Mouse (Mus musculus) hindbrain, embryonic 10.5 days (tissue): Measurements from ENCODE around the gene Syn3. TPM values are rescaled to one million over a fixed set of nuclear protein-coding genes. Genes with fewer than 3 reads are reported as not detected.
"Not testable (repeated sequence)": the region's sequence is repeated elsewhere in the genome, so short reads cannot be mapped to it uniquely, and the experiment has no call there.

Experiments
- DNase-seq: peaks from one replicate; pipeline ENCODE4 v3.0.0-alpha.2; 2017; ENCODE audit warnings: low spot score
- H3K27ac ChIP-seq: fragments of 300-500 bp; sonication (generic); 2 replicates; pipeline ENCODE4 v1.5.1; 2016; ENCODE audit warnings: mild to moderate bottlenecking, moderate library complexity
- H3K27me3 ChIP-seq: fragments of 300-500 bp; sonication (generic); 2 replicates; pipeline ENCODE4 v1.6.1; 2016; ENCODE audit warnings: mild to moderate bottlenecking; ENCODE audit not compliant: poor library complexity, insufficient read depth, severe bottlenecking
- H3K36me3 ChIP-seq: fragments of 300-500 bp; sonication (generic); 2 replicates; pipeline ENCODE4 v1.6.1; 2016; ENCODE audit warnings: mild to moderate bottlenecking, moderate library complexity
- H3K4me1 ChIP-seq: fragments of 300-500 bp; sonication (generic); replicated peaks from 2 replicates; pipeline ENCODE4 v1.6.1; 2016; ENCODE audit warnings: mild to moderate bottlenecking
- H3K4me3 ChIP-seq: fragments of 300-500 bp; sonication (generic); 2 replicates; pipeline ENCODE4 v1.5.1; 2016; ENCODE audit warnings: mild to moderate bottlenecking, moderate library complexity
- H3K9me3 ChIP-seq: fragments of 300-500 bp; sonication (generic); 2 replicates; pipeline ENCODE4 v1.6.1; 2016; ENCODE audit warnings: mild to moderate bottlenecking, moderate library complexity
- WGBS: fragments of 180-500 bp; shearing (Covaris S2); methylation state at CpG from one replicate; pipeline ENCODE4 v1.1.7; 2016; 5-methylcytosine and 5-hydroxymethylcytosine counted together
- polyA plus RNA-seq: library from polyadenylated mRNA; unstranded; fragments of >200 nt; fragmentation: Nextera tagmentation; extraction: Ambion mirVana; gene quantifications from 2 replicates; pipeline ENCODE4 v1.2.1, GENCODE M21; 2016

The Syn3 gene
- polyA plus RNA-seq, 1 experiment from 2014 or later = 3.9 TPM

DNA sequence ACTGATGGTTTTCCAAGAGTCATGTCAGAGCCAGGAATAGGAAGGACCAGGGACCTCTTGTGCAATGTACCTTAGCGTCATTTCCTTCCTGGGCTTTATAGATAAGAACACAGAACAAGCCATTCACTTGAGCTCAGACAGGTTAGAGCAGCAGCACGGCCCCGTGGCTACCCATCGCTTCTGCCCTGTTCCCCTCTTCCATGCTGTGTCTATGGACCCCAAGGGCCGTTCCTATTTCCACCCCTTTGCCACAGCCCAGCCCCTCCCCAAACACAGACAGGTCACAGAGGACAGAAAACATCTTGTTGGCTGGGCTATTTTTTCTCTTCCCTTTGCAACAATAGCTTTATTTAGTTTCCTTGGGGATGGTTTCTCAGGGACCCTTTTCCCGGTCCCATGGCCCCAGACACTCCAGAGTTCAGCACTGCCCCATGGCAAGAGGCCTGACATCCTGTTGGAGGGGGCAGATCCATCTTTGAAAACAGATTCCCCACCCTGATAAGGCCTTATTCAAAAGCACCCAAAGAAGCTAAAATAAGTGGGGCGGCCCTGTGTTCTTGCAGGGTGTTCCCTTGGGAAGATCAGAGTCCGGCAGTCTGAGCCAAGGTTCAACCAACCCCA lies 359.5 kb downstream of the Syn3 start:
- no peak for DNase-seq
- H3K27me3 ChIP-seq = no peaks in the 10 kb centered on the region
- no peaks in the 10 kb centered on the region for H3K9me3 ChIP-seq
- 0 out of 2 replicates have a peak, but pooled peaks cover 4% of the 10 kb centered on the region for H3K4me1 ChIP-seq
- H3K4me3 ChIP-seq = no peak overlapping the region
- 73% methylated on average over 8 of the region's 8 CpGs for WGBS
- H3K27ac ChIP-seq = no peak overlapping the region
- H3K36me3 ChIP-seq = no peaks in the 10 kb centered on the region

GRCm38 (mm10) chr10:86137589-86138173 lies 361.0 kb downstream of the Syn3 start:
- 0 out of 2 replicates have a peak overlapping the region, but pooled peaks have one; percentile 23 for H3K27ac ChIP-seq
- H3K4me3 ChIP-seq = no peak overlapping the region
- no peak for DNase-seq
- H3K9me3 ChIP-seq = no peaks in the 10 kb centered on the region
- WGBS = 75% methylated on average over 5 of the region's 5 CpGs
- no peaks in the 10 kb centered on the region for H3K27me3 ChIP-seq
- H3K4me1 ChIP-seq = 0 out of 2 replicates have a peak, but pooled peaks cover 4% of the 10 kb centered on the region
- no peaks in the 10 kb centered on the region for H3K36me3 ChIP-seq

- DNase-seq = no peak
- 0 out of 2 replicates have a peak, but pooled peaks cover 4% of the 10 kb centered on the region for H3K4me1 ChIP-seq
- no peaks in the 10 kb centered on the region for H3K27me3 ChIP-seq
- WGBS = 79% methylated on average over 3 of the region's 3 CpGs
- H3K9me3 ChIP-seq = no peaks in the 10 kb centered on the region
- H3K4me3 ChIP-seq = no peak overlapping the region
- H3K27ac ChIP-seq = no peak overlapping the region
- H3K36me3 ChIP-seq = no peaks in the 10 kb centered on the region
Measured at GRCm38 (mm10) chr10:86137106-86137505, 361.6 kb downstream of the Syn3 start.

- 0 out of 2 replicates have a peak, but pooled peaks cover 4% of the 10 kb centered on the region for H3K4me1 ChIP-seq
- no peaks in the 10 kb centered on the region for H3K9me3 ChIP-seq
- no peaks in the 10 kb centered on the region for H3K36me3 ChIP-seq
- H3K27ac ChIP-seq = no peak overlapping the region
- no peak overlapping the region for H3K4me3 ChIP-seq
- 83% methylated on average over 1 of the region's 1 CpGs for WGBS
- H3K27me3 ChIP-seq = no peaks in the 10 kb centered on the region
- DNase-seq = no peak
Measured at GRCm38 (mm10) chr10:86136249-86136648, 362.4 kb downstream of the Syn3 start.

GRCm38 (mm10) chr10:86134848-86135247 lies 363.8 kb downstream of the Syn3 start:
- Histone ChIP-seq H3K36me3 (no peaks in the 10 kb centered on the region), H3K27me3 (no peaks in the 10 kb centered on the region), H3K4me3 (no peak overlapping the region), H3K9me3 (no peaks in the 10 kb centered on the region), H3K4me1 (0 out of 2 replicates have a peak, but pooled peaks cover 4% of the 10 kb centered on the region), H3K27ac (no peak overlapping the region)
- WGBS = 87% methylated on average over 6 of the region's 6 CpGs
- DNase-seq = no peak

DNA sequence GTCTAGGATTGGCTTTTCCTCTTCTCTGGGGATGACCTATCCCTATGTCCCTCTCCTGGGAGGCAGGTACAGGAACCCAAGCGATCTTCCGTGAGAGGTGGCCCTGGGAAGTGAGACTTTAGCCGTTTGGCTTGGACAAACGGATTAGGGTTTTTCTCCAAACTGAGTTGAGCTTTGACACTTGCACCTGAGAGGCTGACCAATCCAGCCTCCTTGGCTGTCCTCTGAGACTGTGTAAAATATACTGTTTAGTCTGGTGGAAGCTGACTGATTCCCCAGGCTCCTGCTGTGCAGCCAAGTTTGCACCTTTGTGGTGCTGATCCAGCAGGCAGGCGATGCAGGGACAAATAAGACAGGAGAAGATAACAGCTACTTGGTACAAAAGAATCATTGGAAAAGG lies 364.4 kb downstream of the Syn3 start:
- Histone ChIP-seq H3K36me3 (no peaks in the 10 kb centered on the region), H3K27me3 (no peaks in the 10 kb centered on the region), H3K4me3 (no peak overlapping the region), H3K27ac (no peak overlapping the region), H3K4me1 (0 out of 2 replicates have a peak, but pooled peaks cover 4% of the 10 kb centered on the region), H3K9me3 (no peaks in the 10 kb centered on the region)
- no peak for DNase-seq
- 80% methylated on average over 5 of the region's 5 CpGs for WGBS

DNA sequence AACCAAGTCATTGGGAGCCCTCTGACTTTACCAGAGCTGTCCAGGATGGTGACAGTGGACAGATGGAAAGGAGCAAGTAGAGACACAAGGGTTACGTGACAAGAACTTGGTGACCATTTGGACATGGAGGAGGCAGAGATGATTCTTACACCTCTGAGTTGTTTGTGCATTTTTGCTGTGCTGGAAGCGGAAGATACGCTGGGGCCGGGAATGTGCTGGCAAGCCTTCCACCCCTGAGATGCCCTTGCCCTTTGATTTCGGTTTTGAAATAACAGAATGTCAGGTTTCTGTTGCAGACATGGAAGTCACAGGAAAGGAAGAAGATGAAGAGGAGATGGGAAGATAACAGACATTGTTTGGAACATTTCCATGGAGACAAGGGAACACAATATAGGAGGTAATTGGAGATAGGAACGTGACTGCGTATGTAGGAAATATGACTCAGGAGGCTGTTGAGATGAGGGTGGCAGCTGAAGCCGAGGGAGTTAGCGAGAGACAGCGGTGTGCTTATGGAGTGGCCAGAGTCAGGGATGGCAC lies 366.2 kb downstream of the Syn3 start:
- H3K27me3 ChIP-seq = no peaks in the 10 kb centered on the region
- H3K27ac ChIP-seq = no peak overlapping the region
- WGBS = 90% methylated on average over 10 of the region's 10 CpGs
- H3K4me3 ChIP-seq = no peak overlapping the region
- H3K9me3 ChIP-seq = no peaks in the 10 kb centered on the region
- no peaks in the 10 kb centered on the region for H3K36me3 ChIP-seq
- H3K4me1 ChIP-seq = 0 out of 2 replicates have a peak, but pooled peaks cover 1% of the 10 kb centered on the region
- DNase-seq = no peak

- Histone ChIP-seq H3K27me3 (no peaks in the 10 kb centered on the region), H3K27ac (no peak overlapping the region), H3K36me3 (no peaks in the 10 kb centered on the region), H3K4me3 (no peak overlapping the region), H3K4me1 (no peaks in the 10 kb centered on the region), H3K9me3 (no peaks in the 10 kb centered on the region)
- WGBS = 95% methylated on average over 6 of the region's 6 CpGs
- no peak for DNase-seq
Measured at GRCm38 (mm10) chr10:86129046-86129445, 369.6 kb downstream of the Syn3 start.

- no peak overlapping the region for H3K27ac ChIP-seq
- no peaks in the 10 kb centered on the region for H3K27me3 ChIP-seq
- no peak for DNase-seq
- no peaks in the 10 kb centered on the region for H3K9me3 ChIP-seq
- H3K4me3 ChIP-seq = no peak overlapping the region
- H3K4me1 ChIP-seq = no peaks in the 10 kb centered on the region
- WGBS = 90% methylated on average over 11 of the region's 11 CpGs
- H3K36me3 ChIP-seq = no peaks in the 10 kb centered on the region
Measured at GRCm38 (mm10) chr10:86126478-86126877, 372.2 kb downstream of the Syn3 start.

DNA sequence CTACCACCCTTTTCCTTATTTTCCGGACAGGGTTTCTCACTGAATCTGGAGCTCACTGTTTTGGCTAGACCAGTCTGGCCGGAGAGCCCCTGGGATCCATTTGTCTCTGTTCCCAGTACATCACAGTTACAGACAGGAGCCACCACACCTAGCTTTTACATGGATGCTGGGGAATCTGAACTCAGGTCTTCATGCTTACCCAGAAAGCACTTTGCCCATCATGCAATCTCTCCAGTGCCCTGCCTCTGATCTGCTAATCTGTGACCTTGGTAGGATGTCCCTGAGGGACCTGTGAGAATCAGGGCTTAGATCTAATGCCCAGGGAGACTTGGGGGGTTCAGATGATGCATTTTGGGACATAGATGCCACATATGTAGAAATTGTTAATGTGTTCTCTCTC lies 373.3 kb downstream of the Syn3 start:
- no peaks in the 10 kb centered on the region for H3K9me3 ChIP-seq
- 83% methylated on average over 2 of the region's 2 CpGs for WGBS
- no peak for DNase-seq

DNA sequence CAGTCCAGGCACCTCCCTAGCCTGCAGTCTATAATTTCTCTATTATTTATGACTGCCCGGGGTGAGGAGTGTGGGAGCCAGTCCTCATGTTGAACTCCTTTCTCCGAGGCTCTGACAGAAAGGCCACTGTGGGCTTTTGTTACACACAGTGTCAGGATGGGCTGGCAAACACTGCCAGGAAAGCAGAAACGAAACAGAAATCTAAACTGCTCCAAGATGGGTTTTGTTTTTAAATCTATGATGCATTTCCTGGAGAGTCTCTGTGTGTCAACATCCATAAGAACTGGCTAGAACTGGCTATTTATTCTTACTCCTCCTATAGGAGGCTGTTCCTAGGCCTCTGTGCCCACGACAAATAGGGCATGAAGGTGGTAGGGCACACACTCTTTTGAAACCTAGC lies 374.6 kb downstream of the Syn3 start:
- Histone ChIP-seq H3K27ac (no peak overlapping the region), H3K36me3 (no peaks in the 10 kb centered on the region), H3K4me3 (no peak overlapping the region), H3K27me3 (no peaks in the 10 kb centered on the region), H3K9me3 (no peaks in the 10 kb centered on the region), H3K4me1 (no peaks in the 10 kb centered on the region)
- DNase-seq = no peak
- 81% methylated on average over 4 of the region's 4 CpGs for WGBS

More for the DNA sequence above, 373.3 kb downstream of the Syn3 start:
- Histone ChIP-seq H3K4me3 (no peak overlapping the region), H3K27me3 (no peaks in the 10 kb centered on the region), H3K36me3 (no peaks in the 10 kb centered on the region), H3K4me1 (no peaks in the 10 kb centered on the region), H3K27ac (no peak overlapping the region)

DNA sequence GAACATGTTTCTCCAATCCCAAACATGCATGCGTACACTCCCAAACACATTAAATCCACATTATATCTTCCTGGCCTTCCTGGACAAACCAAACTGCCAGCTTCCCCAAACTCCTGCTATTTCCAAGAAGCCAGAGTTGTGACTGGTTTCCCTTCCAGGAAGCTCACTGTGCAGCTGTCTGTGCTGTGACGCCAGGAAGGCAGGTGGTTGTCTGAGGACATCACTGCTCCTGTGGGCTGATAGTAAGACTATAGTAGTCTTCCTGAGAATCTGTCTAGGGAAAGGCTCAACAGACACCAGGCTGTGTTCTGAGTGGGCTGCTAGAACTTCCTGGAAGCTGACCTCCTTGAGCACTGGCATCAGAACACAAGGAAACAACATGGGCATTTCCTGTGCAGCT lies 375.5 kb downstream of the Syn3 start:
- Histone ChIP-seq H3K27ac (no peak overlapping the region), H3K27me3 (no peaks in the 10 kb centered on the region), H3K9me3 (no peaks in the 10 kb centered on the region), H3K4me3 (no peak overlapping the region), H3K36me3 (no peaks in the 10 kb centered on the region), H3K4me1 (no peaks in the 10 kb centered on the region)
- DNase-seq = no peak
- WGBS = 92% methylated on average over 2 of the region's 2 CpGs

- H3K27ac ChIP-seq, H3K4me1 ChIP-seq, H3K27me3 ChIP-seq, H3K4me3 ChIP-seq, DNase-seq, H3K36me3 ChIP-seq, H3K9me3 ChIP-seq: not testable (repeated sequence)
- WGBS = 93% methylated on average over 10 of the region's 10 CpGs
Measured at GRCm38 (mm10) chr10:86122456-86122855, 376.2 kb downstream of the Syn3 start.
